Mouse (Mus musculus) ES-E14 (cell line): ENCODE measurements around the gene Map3k11. TPM values are rescaled to one million over a fixed set of nuclear protein-coding genes. Genes with fewer than 3 reads are reported as not detected.

Experiments used
- DNase-seq: peaks from one replicate; pipeline ENCODE4 v3.0.0-alpha.2; 2013; ENCODE audit warnings: low read depth, low spot score
- H3K27ac ChIP-seq: 2 replicates; pipeline ENCODE4 v1.5.1; 2012; ENCODE audit warnings: low read depth, mild to moderate bottlenecking, low read length, moderate library complexity, mixed read lengths; ENCODE audit not compliant: poor library complexity, insufficient read depth, severe bottlenecking
- H3K36me3 ChIP-seq: 2 replicates; pipeline ENCODE4 v1.6.1; 2012; ENCODE audit warnings: mild to moderate bottlenecking, low read length, moderate library complexity, mixed read lengths; ENCODE audit not compliant: control insufficient read depth, poor library complexity, insufficient read depth, severe bottlenecking
- H3K4me1 ChIP-seq, 2 experiments: fragments of 150-350 bp in 1 of 2; sonication (generic) in 1 of 2; 2 replicates each; pipeline ENCODE4 v1.6.1; 2012; ENCODE audit warnings: low read length in 2 of 2, mild to moderate bottlenecking in 1 of 2, mixed read lengths in 1 of 2; ENCODE audit not compliant: control insufficient read depth in 2 of 2, insufficient read depth in 2 of 2, poor library complexity in 1 of 2
- H3K4me3 ChIP-seq, 2 experiments: fragments of 150-350 bp in 1 of 2; sonication (generic) in 1 of 2; 2 replicates each; pipeline ENCODE4 v1.5.1; 2012; ENCODE audit warnings: low read length in 2 of 2, low read depth in 1 of 2, mild to moderate bottlenecking in 1 of 2, mixed read lengths in 1 of 2; ENCODE audit not compliant: insufficient read depth in 1 of 2, poor library complexity in 1 of 2, severe bottlenecking in 1 of 2
- H3K9ac ChIP-seq: 2 replicates; pipeline ENCODE4 v1.6.1; 2012; ENCODE audit warnings: low read depth, mild to moderate bottlenecking, low read length, mixed read lengths; ENCODE audit not compliant: poor library complexity, insufficient read depth, severe bottlenecking
- H3K9me3 ChIP-seq: fragments of 150-350 bp; sonication (generic); 2 replicates; pipeline ENCODE4 v1.6.1; 2012; ENCODE audit warnings: low read depth, mild to moderate bottlenecking, low read length; ENCODE audit not compliant: control insufficient read depth, insufficient read depth
- CHD2 ChIP-seq: IDR thresholded peaks from 2 replicates; pipeline ENCODE4 v1.6.1; 2014; ENCODE audit warnings: mild to moderate bottlenecking, low read depth, low read length, inconsistent platforms
- HCFC1 ChIP-seq: IDR thresholded peaks from 2 replicates; pipeline ENCODE4 v1.6.1; 2012; ENCODE audit warnings: low read length, inconsistent platforms, borderline replicate concordance; ENCODE audit not compliant: insufficient read depth
- MAFK ChIP-seq: IDR thresholded peaks from 2 replicates; pipeline ENCODE4 v1.6.1; 2014; ENCODE audit warnings: mild to moderate bottlenecking, low read depth, low read length, inconsistent platforms; ENCODE audit not compliant: insufficient read depth
- ZC3H11A ChIP-seq: IDR thresholded peaks from 2 replicates; pipeline ENCODE4 v1.6.1; 2012; ENCODE audit warnings: low read depth, mild to moderate bottlenecking, inconsistent platforms, low read length, borderline replicate concordance
- ZNF384 ChIP-seq: IDR thresholded peaks from 2 replicates; pipeline ENCODE4 v1.6.1; 2012; ENCODE audit warnings: low read depth, low read length, inconsistent platforms
- in situ Hi-C, 2 experiments: fragments of 600-800 bp; cut with MboI; formaldehyde crosslinking; loops; one replicate each; pipeline ENCODE4 v1.15.1; 2025; ENCODE audit warnings: low sequenced_read_pairs in 2 of 2, inconsistent platforms in 1 of 2; ENCODE audit not compliant: unreplicated experiment in 2 of 2
- total RNA-seq: library from RNA; depleted of rRNA; stranded (reverse); fragments of 300-350 nt; gene quantifications from 2 replicates; pipeline ENCODE4 v1.2.3, GENCODE M21; 2012

Map3k11 gene
- total RNA-seq, 1 experiment: 19.3 TPM

- no peak for DNase-seq
These were observed 36.0 kb downstream of the Map3k11 start for GRCm38 (mm10) chr19:5724549-5724941.

GRCm38 (mm10) chr19:5725029-5725707, 36.6 kb downstream of the Map3k11 start:
- peaks cover 8% of the 10 kb centered on the region for H3K36me3 ChIP-seq
- peak overlapping the region; percentile 61 to 62; a peak in 2 of 4 replicates for H3K4me3 ChIP-seq
- TF ChIP-seq CHD2 (no peak), ZNF384 (no peak)
- no peaks in the 10 kb centered on the region for H3K9me3 ChIP-seq
- H3K9ac ChIP-seq: peak overlapping the region; percentile 7; the same call in 1 of the 2 replicates
- no peak overlapping the region for H3K27ac ChIP-seq
- in situ Hi-C loops: no loop called here
- no peak for DNase-seq
- peaks cover 2 to 28% of the 10 kb centered on the region in 2 experiments; a peak in 2 of 4 replicates for H3K4me1 ChIP-seq

More at GRCm38 (mm10) chr19:5724549-5724941, 36.0 kb downstream of the Map3k11 start:
- TF ChIP-seq ZNF384 (no peak), HCFC1 (no peak), CHD2 (no peak), ZC3H11A (no peak), MAFK (no peak)
- in situ Hi-C loops: no loop called here
- Histone ChIP-seq H3K4me3 (no peak overlapping the region), H3K36me3 (peaks cover 3% of the 10 kb centered on the region; the same call in 1 of the 2 replicates), H3K9ac (no peak overlapping the region), H3K4me1 (peaks cover 2 to 25% of the 10 kb centered on the region in 2 experiments; a peak in 2 of 4 replicates), H3K9me3 (no peaks in the 10 kb centered on the region), H3K27ac (no peak overlapping the region)

- no peak for TF ChIP-seq HCFC1
- TF ChIP-seq MAFK: no peak
- no peak for TF ChIP-seq CHD2
- TF ChIP-seq ZNF384: no peak
- no peak for TF ChIP-seq ZC3H11A
- Histone ChIP-seq H3K9ac (peak within 1 kb of the TSS; percentile 70), H3K36me3 (peaks cover 11% of the 10 kb centered on the region), H3K4me1 (peaks cover 2 to 33% of the 10 kb centered on the region in 2 experiments; a peak in 2 of 4 replicates), H3K27ac (no peak within 1 kb of the TSS), H3K9me3 (no peaks in the 10 kb centered on the region), H3K4me3 (peak within 1 kb of the TSS; percentile 61 to 62)
- no peak for DNase-seq
- in situ Hi-C loops: no loop called here
These were observed 37.4 kb downstream of the Map3k11 start, which contains the start of gene Ehbp1l1 for GRCm38 (mm10) chr19:5725767-5726515. Gene Ehbp1l1 (minus strand): TSS chr19:5726317.

GRCm38 (mm10) chr19:5726961-5727578, 38.5 kb downstream of the Map3k11 start:
- H3K36me3 ChIP-seq: peaks cover 8% of the 10 kb centered on the region
- TF ChIP-seq HCFC1 (no peak), CHD2 (no peak), ZC3H11A (no peak), MAFK (no peak), ZNF384 (no peak)
- in situ Hi-C loops: no loop called here
- H3K9ac ChIP-seq: no peak overlapping the region
- H3K9me3 ChIP-seq: no peaks in the 10 kb centered on the region
- DNase-seq: no peak
- no peak overlapping the region for H3K27ac ChIP-seq
- H3K4me1 ChIP-seq: peaks cover 2 to 32% of the 10 kb centered on the region in 2 experiments; a peak in 2 of 4 replicates
- H3K4me3 ChIP-seq: no peak overlapping the region; a peak in 1 of 4 replicates
